Mouse (Mus musculus) bone marrow, adult 2 months (tissue): Measurements from ENCODE around the gene Ccni.

Experiments
- CTCF ChIP-seq: fragments of 200-500 bp; IDR thresholded peaks from 2 replicates; pipeline ENCODE4 v1.5.1; 2011; ENCODE audit warnings: low read length, control low read depth; ENCODE audit not compliant: control insufficient read depth, insufficient read depth
- POLR2A ChIP-seq: fragments of 200-500 bp; IDR thresholded peaks from 2 replicates; pipeline ENCODE4 v1.6.1; 2011; ENCODE audit warnings: low read depth, mild to moderate bottlenecking, control low read depth, low read length, borderline replicate concordance; ENCODE audit not compliant: control insufficient read depth

DNA sequence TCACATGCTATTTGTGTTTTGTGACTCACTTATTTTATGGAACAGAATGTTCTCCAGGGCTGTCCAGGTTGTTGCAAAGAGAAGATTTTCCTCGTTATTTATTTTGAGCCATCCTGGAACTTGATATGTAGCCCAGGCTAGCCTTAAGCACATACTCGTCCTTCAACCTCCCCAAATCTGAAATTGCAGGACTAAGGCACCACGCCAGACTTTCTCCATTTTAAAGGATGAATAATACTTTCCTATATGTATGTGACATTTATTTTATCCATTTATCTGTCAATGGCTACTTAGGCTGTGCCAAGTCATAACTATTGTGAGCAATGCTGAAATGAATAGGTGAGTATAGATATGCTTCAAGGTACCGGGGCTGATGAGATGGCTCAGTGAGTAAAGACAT, 30.2 kb upstream of the Ccni start:
- TF ChIP-seq POLR2A (no peak), CTCF (no peak)
